Mouse (Mus musculus): ENCODE data around the gene Med31. TPM values are rescaled to one million over a fixed set of nuclear protein-coding genes. Genes with fewer than 3 reads are reported as not detected.

Med31 gene
- polyA plus RNA-seq, 1 experiment from 2014 or later, result 53.9 TPM

Other genes with a start within 250 kb of the Med31 start
- 0.27 and 0.41 TPM in 2 replicates for gene Aipl1, start 178.1 kb downstream of the Med31 start, polyA plus RNA-seq (2015; fragmentation: Nextera tagmentation; extraction: Ambion mirVana)
- gene Pimreg, start 173.6 kb downstream of the Med31 start, polyA plus RNA-seq (2015; fragmentation: Nextera tagmentation; extraction: Ambion mirVana), result 33.5 and 38.5 TPM in 2 replicates
- gene Pitpnm3, start 79.8 kb downstream of the Med31 start, polyA plus RNA-seq (2015; fragmentation: Nextera tagmentation; extraction: Ambion mirVana), result 5.5 and 5.8 TPM in 2 replicates
- gene Gm43951, start 8.8 kb downstream of the Med31 start, polyA plus RNA-seq (2015; fragmentation: Nextera tagmentation; extraction: Ambion mirVana), result 1.3 and 1.4 TPM in 2 replicates
- 13.3 and 14.1 TPM in 2 replicates for gene 4933427D14Rik, start 8.1 kb downstream of the Med31 start, polyA plus RNA-seq (2015; fragmentation: Nextera tagmentation; extraction: Ambion mirVana)
- gene Txndc17, start 8.0 kb downstream of the Med31 start, polyA plus RNA-seq (2015; fragmentation: Nextera tagmentation; extraction: Ambion mirVana), result 158 and 167 TPM in 2 replicates
- gene Slc13a5, start 51.6 kb upstream of the Med31 start, polyA plus RNA-seq (2015; fragmentation: Nextera tagmentation; extraction: Ambion mirVana), result 3.9 and 4.2 TPM in 2 replicates
- 1.1 and 2.4 TPM in 2 replicates for gene Xaf1, start 86.0 kb upstream of the Med31 start, polyA plus RNA-seq (2015; fragmentation: Nextera tagmentation; extraction: Ambion mirVana)
- gene Fbxo39, start 98.9 kb upstream of the Med31 start, polyA plus RNA-seq (2015; fragmentation: Nextera tagmentation; extraction: Ambion mirVana), result not detected in 2 replicates
- 9.0 and 9.6 TPM in 2 replicates for gene Tekt1, start 146.8 kb upstream of the Med31 start, polyA plus RNA-seq (2015; fragmentation: Nextera tagmentation; extraction: Ambion mirVana)
- 12.3 and 12.4 TPM in 2 replicates for gene Smtnl2, start 196.1 kb upstream of the Med31 start, polyA plus RNA-seq (2015; fragmentation: Nextera tagmentation; extraction: Ambion mirVana)
- not detected in 2 replicates for gene Ggt6, start 219.9 kb upstream of the Med31 start, polyA plus RNA-seq (2015; fragmentation: Nextera tagmentation; extraction: Ambion mirVana)
- gene Mybbp1a, start 225.8 kb upstream of the Med31 start, polyA plus RNA-seq (2015; fragmentation: Nextera tagmentation; extraction: Ambion mirVana), result 54.2 and 63.0 TPM in 2 replicates